Mouse (Mus musculus) mouse trophoblast stem cell (cell line): ENCODE measurements around the gene Aifm1.
"Not testable (repeated sequence)": the region's sequence is repeated elsewhere in the genome, so short reads cannot be mapped to it uniquely, and the experiment has no call there.

Experiments used
- in situ Hi-C, 2 experiments: fragments of 300-500 bp; cut with MseI, MboI; formaldehyde crosslinking; loops; 2 replicates in 1 of 2; 3 replicates in 1 of 2; pipeline ENCODE4 v1.15.1; 2025

The Aifm1 gene

GRCm38 (mm10) chrX:48456956-48457355, 56.4 kb downstream of the Aifm1 start:
- in situ Hi-C loops: no loop called here

GRCm38 (mm10) chrX:48455018-48455417, 58.3 kb downstream of the Aifm1 start:
- in situ Hi-C loops: no loop called here

GRCm38 (mm10) chrX:48454495-48454878, 58.9 kb downstream of the Aifm1 start:
- in situ Hi-C loops: no loop called here

GRCm38 (mm10) chrX:48453736-48454494, 59.4 kb downstream of the Aifm1 start:
- in situ Hi-C loops: no loop called here

- in situ Hi-C loops: no loop called here
These were observed 60.3 kb downstream of the Aifm1 start for GRCm38 (mm10) chrX:48452931-48453673.

- in situ Hi-C loops: no loop called here
These were observed 61.0 kb downstream of the Aifm1 start for GRCm38 (mm10) chrX:48452231-48452890.

- in situ Hi-C loops: no loop called here
These were observed 63.7 kb downstream of the Aifm1 start for GRCm38 (mm10) chrX:48449646-48450045.

- in situ Hi-C loops: no loop called here
These were observed 68.7 kb downstream of the Aifm1 start for GRCm38 (mm10) chrX:48444677-48445076.

- in situ Hi-C loops: no loop called here
These were observed 71.4 kb downstream of the Aifm1 start for GRCm38 (mm10) chrX:48441954-48442353.

GRCm38 (mm10) chrX:48441548-48441947, 71.8 kb downstream of the Aifm1 start:
- in situ Hi-C loops: no loop called here

GRCm38 (mm10) chrX:48439036-48439435, 74.3 kb downstream of the Aifm1 start:
- in situ Hi-C loops: no loop called here

GRCm38 (mm10) chrX:48436082-48436481, 77.3 kb downstream of the Aifm1 start:
- in situ Hi-C loops: not testable (repeated sequence)

GRCm38 (mm10) chrX:48435477-48435900, 77.9 kb downstream of the Aifm1 start:
- in situ Hi-C loops: no loop called here

- in situ Hi-C loops: no loop called here
These were observed 79.1 kb downstream of the Aifm1 start for GRCm38 (mm10) chrX:48434251-48434650.

- in situ Hi-C loops: no loop called here
These were observed 79.8 kb downstream of the Aifm1 start for GRCm38 (mm10) chrX:48433527-48433899.

GRCm38 (mm10) chrX:48432599-48433526, 80.5 kb downstream of the Aifm1 start:
- in situ Hi-C loops: no loop called here

- in situ Hi-C loops: no loop called here
These were observed 83.8 kb downstream of the Aifm1 start for GRCm38 (mm10) chrX:48429538-48429937.

- in situ Hi-C loops: no loop called here
These were observed 84.3 kb downstream of the Aifm1 start for GRCm38 (mm10) chrX:48429100-48429499.

GRCm38 (mm10) chrX:48428642-48429041, 84.7 kb downstream of the Aifm1 start:
- in situ Hi-C loops: no loop called here

- in situ Hi-C loops: no loop called here
These were observed 85.1 kb downstream of the Aifm1 start for GRCm38 (mm10) chrX:48428241-48428640.

- in situ Hi-C loops: no loop called here
These were observed 88.1 kb downstream of the Aifm1 start for GRCm38 (mm10) chrX:48425280-48425679.
